Mouse (Mus musculus): Measurements from ENCODE around the gene Upk2.

GRCm38 (mm10) chr9:44474327-44474726 is 19.6 kb upstream of the Upk2 start:
- TF ChIP-seq EP300 (IDR thresholded peaks at IDR 0.05; ENCODE audit: low read length) (no peak), MAX (IDR thresholded peaks at IDR 0.05; ENCODE audit: low read length) (no peak), IRF4 (IDR thresholded peaks at IDR 0.05; ENCODE audit: low read depth, low read length) (no peak), GABPA (IDR thresholded peaks at IDR 0.05; ENCODE audit: insufficient replicate concordance, low read depth, low read length) (no peak), USF1 (IDR thresholded peaks at IDR 0.05; ENCODE audit: low read depth, low read length) (no peak), POLR2A (IDR thresholded peaks at IDR 0.05; ENCODE audit: low read depth, low read length) (no peak), CTCF (conservative IDR thresholded peaks at IDR 0.05 in 1 of 2, IDR thresholded peaks at IDR 0.05 in 1 of 2; ENCODE audit: low read depth in 2 of 2, low read length in 2 of 2) (no peak), HCFC1 (IDR thresholded peaks at IDR 0.05; ENCODE audit: low read depth, low read length) (no peak), CHD2 (IDR thresholded peaks at IDR 0.05; ENCODE audit: low read length) (no peak), SMC3 (IDR thresholded peaks at IDR 0.05; ENCODE audit: low read depth, low read length) (no peak), SIN3A (IDR thresholded peaks at IDR 0.05; ENCODE audit: low read length) (no peak)
